Mouse (Mus musculus) small intestine, adult 10 weeks (tissue): ENCODE results near the gene D730048I06Rik. TPM values are rescaled to one million over a fixed set of nuclear protein-coding genes. Genes with fewer than 3 reads are reported as not detected.

Experiments
- polyA plus RNA-seq: library from polyadenylated mRNA; stranded (reverse); fragments of 350-450 nt; fragmentation: Illumina TruSeq; extraction: RNeasy Lipid Tissue Mini Kit (QIAGEN cat#74804); gene quantifications from one replicate; pipeline ENCODE4 v1.2.3, GENCODE M21; 2014; ENCODE audit warnings: low replicate concordance

Gene D730048I06Rik
- not detected for polyA plus RNA-seq

GRCm38 (mm10) chr9:35790001-35790400 lies at the start of gene D730048I06Rik, which contains the start of gene Gm27235:
D730048I06Rik (minus strand) TSS chr9:35790112.
Gm27235 (minus strand) TSS chr9:35790101.

DNA sequence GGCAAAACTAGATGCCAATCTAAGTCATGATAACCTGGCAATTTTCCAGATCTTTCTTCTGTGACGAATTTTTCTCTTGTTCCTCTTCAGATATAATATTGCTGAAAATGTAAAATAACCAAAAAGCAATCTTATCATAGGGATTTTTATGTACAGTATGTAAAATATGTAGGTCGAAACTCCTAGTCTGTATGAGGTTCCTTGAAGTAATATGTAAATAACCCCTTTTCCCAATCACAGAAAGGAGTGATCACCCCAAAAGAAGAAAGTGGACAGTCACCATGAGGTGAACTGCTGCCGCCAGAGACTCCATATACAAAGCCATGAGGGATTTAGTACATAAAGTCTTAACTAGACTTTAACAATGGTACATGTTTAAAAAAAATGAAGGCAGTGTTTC lies 11.9 kb downstream of the D730048I06Rik start, which contains the start of gene Gm17727:
TSS of gene Gm17727 (minus strand) at position 101 of the 400 bp plus-strand sequence.

GRCm38 (mm10) chr9:35740749-35741148 lies 49.2 kb downstream of the D730048I06Rik start, which contains the start of gene Gm17677:
Gm17677 (plus strand) TSS chr9:35741049.

Other genes starting within 250 kb of the D730048I06Rik start
- 0.07 TPM for gene Ddx25, start 231.6 kb downstream of the D730048I06Rik start, polyA plus RNA-seq
- gene Pus3, start 231.5 kb downstream of the D730048I06Rik start, polyA plus RNA-seq = 27.5 TPM
- gene Pate2, start 219.8 kb downstream of the D730048I06Rik start, polyA plus RNA-seq = 0.30 TPM
- 10.4 TPM for gene Hyls1, start 219.7 kb downstream of the D730048I06Rik start, polyA plus RNA-seq
- 0.56 TPM for gene Pate4, start 178.2 kb downstream of the D730048I06Rik start, polyA plus RNA-seq
- gene Pate3, start 141.9 kb downstream of the D730048I06Rik start, polyA plus RNA-seq = not detected
- gene Pate1, start 102.7 kb downstream of the D730048I06Rik start, polyA plus RNA-seq = not detected
- gene Gm17677, start 49.1 kb downstream of the D730048I06Rik start, polyA plus RNA-seq = not detected
- not detected for gene Gm17727, start 12.0 kb downstream of the D730048I06Rik start, polyA plus RNA-seq
- gene Gm27235, start within 50 bp of the D730048I06Rik start, polyA plus RNA-seq = not detected
- not detected for gene 9230110F15Rik, start 54.0 kb upstream of the D730048I06Rik start, polyA plus RNA-seq
- not detected for gene 9230113P08Rik, start 118.3 kb upstream of the D730048I06Rik start, polyA plus RNA-seq